Mouse (Mus musculus) embryonic facial prominence, embryonic 10.5 days (tissue): Measurements from ENCODE around the gene Rrp9. TPM values are rescaled to one million over a fixed set of nuclear protein-coding genes. Genes with fewer than 3 reads are reported as not detected.

Experiments used
- DNase-seq: peaks from one replicate; pipeline ENCODE4 v3.0.0-alpha.2; 2017; ENCODE audit warnings: low spot score
- H3K27ac ChIP-seq: fragments of 300-500 bp; sonication (generic); replicated peaks from 2 replicates; pipeline ENCODE4 v1.5.1; 2016; ENCODE audit warnings: mild to moderate bottlenecking
- H3K27me3 ChIP-seq: fragments of 300-500 bp; sonication (generic); replicated peaks from 2 replicates; pipeline ENCODE4 v1.6.1; 2016; ENCODE audit warnings: low read depth, mild to moderate bottlenecking; ENCODE audit not compliant: poor library complexity, severe bottlenecking
- H3K36me3 ChIP-seq: fragments of 300-500 bp; sonication (generic); replicated peaks from 2 replicates; pipeline ENCODE4 v1.6.1; 2016; ENCODE audit warnings: mild to moderate bottlenecking, moderate library complexity
- H3K4me1 ChIP-seq: fragments of 300-500 bp; sonication (generic); 2 replicates; pipeline ENCODE4 v1.6.1; 2016
- H3K4me3 ChIP-seq: fragments of 300-500 bp; sonication (generic); 2 replicates; pipeline ENCODE4 v1.5.1; 2016; ENCODE audit warnings: mild to moderate bottlenecking, moderate library complexity
- H3K9me3 ChIP-seq: fragments of 300-500 bp; sonication (generic); 2 replicates; pipeline ENCODE4 v1.6.1; 2016; ENCODE audit warnings: mild to moderate bottlenecking
- WGBS: fragments of 180-500 bp; shearing (Covaris S2); methylation state at CpG from one replicate; pipeline ENCODE4 v1.1.7; 2016; 5-methylcytosine and 5-hydroxymethylcytosine counted together
- polyA plus RNA-seq: library from polyadenylated mRNA; unstranded; fragments of >200 nt; fragmentation: Nextera tagmentation; extraction: Ambion mirVana; gene quantifications from 2 replicates; pipeline ENCODE4 v1.2.1, GENCODE M21; 2016

Gene Rrp9
- polyA plus RNA-seq, 1 experiment from 2014 or later, result 77.5 TPM

- WGBS, result 61% methylated on average over 14 of the region's 14 CpGs
- peaks cover 63% of the 10 kb centered on the region for H3K4me1 ChIP-seq
- H3K9me3 ChIP-seq, result no peaks in the 10 kb centered on the region
- peak overlapping the region; percentile 31; the same call in 1 of the 2 replicates for H3K27ac ChIP-seq
- DNase-seq, result no peak
- peak overlapping the region; percentile 35; the same call in 1 of the 2 replicates for H3K4me3 ChIP-seq
- peaks cover 6% of the 10 kb centered on the region; the same call in 1 of the 2 replicates for H3K36me3 ChIP-seq
- peaks cover 6% of the 10 kb centered on the region; the same call in 1 of the 2 replicates for H3K27me3 ChIP-seq
These were observed 4.6 kb upstream of the Rrp9 start for GRCm38 (mm10) chr9:106470991-106471750.

DNA sequence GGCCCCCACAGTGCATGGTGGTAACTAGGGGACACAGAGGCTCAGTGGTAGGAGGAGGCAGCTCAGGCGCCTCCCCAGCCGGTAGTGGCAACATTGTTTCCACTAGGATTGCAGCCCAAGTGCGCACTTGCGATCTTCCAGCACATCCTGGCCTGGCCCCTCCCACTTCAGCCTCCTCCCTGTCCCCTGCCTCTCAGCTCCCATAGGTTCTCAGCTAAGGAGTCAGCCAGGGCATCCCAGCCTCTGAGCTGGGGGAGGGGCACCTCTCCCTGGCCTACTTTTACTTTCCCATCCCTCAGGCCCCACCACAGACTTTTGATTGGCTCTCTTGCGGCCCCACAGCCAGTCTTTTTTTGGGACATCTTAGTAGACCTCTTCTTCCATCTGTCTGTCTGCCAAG lies 3.9 kb upstream of the Rrp9 start:
- Histone ChIP-seq H3K9me3 (no peaks in the 10 kb centered on the region), H3K4me3 (peak overlapping the region; percentile 35), H3K36me3 (0 out of 2 replicates have a peak, but pooled peaks cover 2% of the 10 kb centered on the region), H3K27me3 (peaks cover 6% of the 10 kb centered on the region; the same call in 1 of the 2 replicates), H3K27ac (peak overlapping the region; percentile 31; the same call in 1 of the 2 replicates), H3K4me1 (peaks cover 70% of the 10 kb centered on the region)
- 7% methylated on average over 5 of the region's 5 CpGs for WGBS
- DNase-seq, result peak; percentile 73

- Histone ChIP-seq H3K27ac (peak overlapping the region; percentile 37; the same call in 1 of the 2 replicates), H3K4me1 (peaks cover 70% of the 10 kb centered on the region), H3K36me3 (no peaks in the 10 kb centered on the region), H3K9me3 (no peaks in the 10 kb centered on the region), H3K4me3 (no peak overlapping the region), H3K27me3 (peaks cover 6% of the 10 kb centered on the region; the same call in 1 of the 2 replicates)
- no peak for DNase-seq
- 69% methylated on average over 4 of the region's 4 CpGs for WGBS
These were observed 3.4 kb upstream of the Rrp9 start for GRCm38 (mm10) chr9:106472321-106472720.

DNA sequence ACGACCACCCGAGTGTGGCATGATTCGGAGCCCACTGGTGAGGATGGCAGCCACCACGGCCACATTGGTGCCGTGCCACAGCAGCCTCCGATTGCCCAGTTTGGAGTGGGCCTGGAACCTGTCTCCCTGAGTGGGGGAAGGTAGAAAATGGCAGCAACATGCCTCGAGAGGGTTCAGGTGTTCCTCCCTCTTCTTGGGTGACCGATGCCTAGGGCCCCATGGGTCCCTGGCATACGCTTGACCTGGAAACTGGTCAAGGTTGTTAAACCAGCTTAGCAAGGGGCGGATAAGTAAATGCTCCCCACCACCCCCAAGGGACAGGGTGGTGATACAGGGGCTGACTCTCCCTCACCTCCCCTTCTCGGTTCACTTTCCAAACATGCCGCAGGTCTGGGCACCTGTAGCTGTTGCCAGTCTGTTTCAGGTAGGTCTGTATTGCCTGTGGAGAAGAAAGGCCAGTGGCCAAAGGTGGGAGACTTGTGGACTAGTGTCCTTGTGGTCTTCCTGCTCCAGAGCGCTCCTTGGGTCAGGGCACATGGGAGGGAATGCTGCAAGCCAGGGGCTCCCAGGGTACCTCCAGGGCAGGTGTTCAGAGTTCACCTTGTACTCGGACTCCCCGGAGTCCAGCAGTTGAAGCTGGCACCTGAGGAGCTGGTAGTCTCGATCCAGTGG lies 2.5 kb upstream of the Rrp9 start:
- Histone ChIP-seq H3K4me1 (peaks cover 78% of the 10 kb centered on the region), H3K4me3 (no peak overlapping the region), H3K9me3 (no peaks in the 10 kb centered on the region), H3K27me3 (peaks cover 6% of the 10 kb centered on the region; the same call in 1 of the 2 replicates), H3K36me3 (no peaks in the 10 kb centered on the region), H3K27ac (0 out of 2 replicates have a peak overlapping the region, but pooled peaks have one; percentile 77)
- WGBS, result 90% methylated on average over 16 of the region's 16 CpGs
- DNase-seq, result no peak

DNA sequence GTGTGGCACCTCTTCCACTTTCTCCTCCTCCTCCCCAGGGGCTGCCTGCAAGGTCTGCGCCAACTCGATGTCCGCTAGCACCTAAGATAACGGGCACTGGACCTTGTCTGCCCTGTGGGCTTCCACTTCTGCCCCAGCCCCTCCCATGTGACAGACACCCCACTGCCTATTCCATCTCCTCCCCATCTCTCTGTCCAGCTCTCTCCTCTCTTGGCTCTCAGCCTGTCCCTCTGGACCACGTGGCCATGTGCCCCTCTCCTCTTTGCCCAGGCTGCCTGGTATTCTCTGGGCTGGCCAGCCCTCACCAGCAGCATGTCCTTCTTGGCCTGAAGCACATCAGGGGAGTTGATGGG lies 2.0 kb upstream of the Rrp9 start:
- no peak overlapping the region for H3K4me3 ChIP-seq
- no peaks in the 10 kb centered on the region for H3K9me3 ChIP-seq
- no peaks in the 10 kb centered on the region for H3K36me3 ChIP-seq
- DNase-seq, result no peak
- peaks cover 80% of the 10 kb centered on the region for H3K4me1 ChIP-seq
- peaks cover 6% of the 10 kb centered on the region; the same call in 1 of the 2 replicates for H3K27me3 ChIP-seq
- WGBS, result 77% methylated on average over 5 of the region's 5 CpGs
- peak overlapping the region; percentile 77 for H3K27ac ChIP-seq

DNA sequence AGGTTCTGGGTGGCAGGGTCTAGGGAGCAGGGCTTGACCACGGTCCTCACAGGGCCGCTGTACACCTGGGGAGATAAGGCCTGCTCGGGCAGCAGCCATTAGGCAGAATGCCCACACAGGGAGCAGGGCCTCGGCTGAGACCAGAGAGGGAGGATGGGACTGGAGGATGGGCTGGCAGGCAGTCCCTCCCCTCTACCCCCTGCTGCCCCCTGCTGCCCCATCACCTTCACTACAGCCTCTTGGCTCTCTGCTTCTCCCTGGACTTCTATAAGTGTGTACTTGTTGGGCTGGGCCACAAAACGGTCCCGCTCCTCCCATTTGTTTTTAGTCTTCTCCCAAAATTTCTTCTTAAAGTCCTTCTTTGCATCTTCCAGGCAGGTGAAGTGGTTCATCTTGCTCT lies 1.3 kb upstream of the Rrp9 start:
- Histone ChIP-seq H3K36me3 (peaks cover 4% of the 10 kb centered on the region), H3K4me1 (peaks cover 76% of the 10 kb centered on the region), H3K4me3 (peak overlapping the region; percentile 35), H3K27ac (peak overlapping the region; percentile 77), H3K27me3 (peaks cover 6% of the 10 kb centered on the region; the same call in 1 of the 2 replicates), H3K9me3 (no peaks in the 10 kb centered on the region)
- peak; percentile 89 for DNase-seq
- WGBS, result 3% methylated on average over 6 of the region's 6 CpGs

DNA sequence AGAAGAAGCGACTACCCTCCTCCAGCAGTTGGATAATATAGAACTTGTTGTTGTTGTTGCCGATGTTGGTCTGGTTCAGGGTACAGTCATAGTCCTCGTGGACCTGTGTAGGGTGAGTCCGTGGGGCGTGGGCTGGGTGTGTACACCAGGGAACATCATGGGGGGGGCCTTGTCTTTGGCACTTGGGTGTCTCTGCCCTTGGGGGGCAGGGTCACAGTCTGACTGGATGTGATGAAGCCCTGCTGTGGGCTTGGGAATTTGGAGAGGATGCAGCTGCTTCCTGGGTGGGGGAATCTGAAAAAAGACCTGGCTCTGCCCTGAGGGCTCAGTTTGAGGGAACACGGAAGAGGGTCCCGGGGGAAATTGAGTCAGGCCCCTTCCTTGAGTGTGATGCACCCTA lies 717 bp upstream of the Rrp9 start:
- Histone ChIP-seq H3K27ac (peak overlapping the region; percentile 77), H3K4me1 (peaks cover 70% of the 10 kb centered on the region), H3K9me3 (no peaks in the 10 kb centered on the region), H3K4me3 (peak overlapping the region; percentile 35), H3K36me3 (peaks cover 9% of the 10 kb centered on the region), H3K27me3 (peaks cover 6% of the 10 kb centered on the region; the same call in 1 of the 2 replicates)
- DNase-seq, result no peak
- 63% methylated on average over 7 of the region's 7 CpGs for WGBS

DNA sequence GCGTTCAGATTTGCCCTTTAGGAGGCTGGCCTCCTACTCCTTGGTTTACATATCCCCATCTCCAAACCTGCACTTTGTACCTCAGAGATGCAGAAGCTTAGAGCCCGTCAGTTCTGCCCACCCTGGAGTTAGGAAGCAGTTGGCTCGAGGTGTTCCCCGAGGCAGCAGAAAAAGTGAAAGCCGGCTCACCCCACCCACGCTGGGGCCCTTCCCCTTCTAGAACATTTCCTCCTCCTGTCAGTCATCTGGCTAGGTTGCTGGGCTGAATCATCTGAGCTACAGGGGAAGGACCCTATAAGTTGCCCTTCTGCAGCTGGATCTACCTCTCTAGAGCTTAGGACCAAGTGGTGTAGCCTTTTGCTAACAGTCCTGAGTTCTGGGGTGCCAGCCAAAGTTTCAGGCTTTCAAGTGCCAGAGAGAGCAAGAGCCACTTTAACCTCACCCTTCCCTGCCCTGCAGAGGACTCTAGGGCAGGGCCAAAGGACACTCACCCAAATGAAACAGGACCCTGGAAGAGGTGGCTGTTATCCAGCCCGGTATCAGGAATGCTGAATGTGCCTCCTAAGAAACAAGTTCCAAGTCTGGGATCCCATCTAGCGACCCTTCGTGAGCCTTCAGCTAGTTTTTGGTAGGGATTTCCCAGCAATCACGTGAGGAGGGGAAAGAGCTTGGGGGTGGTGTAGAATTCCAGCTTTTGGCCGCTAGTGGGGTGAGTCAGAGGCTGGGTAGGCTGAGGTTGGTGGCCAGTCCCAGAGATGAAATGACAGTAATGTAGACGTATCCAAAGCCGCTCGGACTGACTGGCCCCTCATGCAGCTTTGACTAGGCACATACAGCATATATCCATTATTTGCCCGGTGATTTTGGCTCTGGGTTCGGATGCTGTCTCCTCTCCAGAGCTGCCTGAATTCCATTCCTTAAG lies 500 bp downstream of the Rrp9 start:
- Histone ChIP-seq H3K27me3 (peaks cover 2% of the 10 kb centered on the region; the same call in 1 of the 2 replicates), H3K9me3 (no peaks in the 10 kb centered on the region), H3K4me3 (peak overlapping the region; percentile 81), H3K27ac (peak overlapping the region; percentile 68), H3K36me3 (peaks cover 22% of the 10 kb centered on the region), H3K4me1 (peaks cover 66% of the 10 kb centered on the region)
- 36% methylated on average over 16 of the region's 16 CpGs for WGBS
- no peak for DNase-seq

- DNase-seq, result peak; percentile 99
- H3K27ac ChIP-seq, result peak within 1 kb of the TSS; percentile 68
- H3K9me3 ChIP-seq, result no peaks in the 10 kb centered on the region
- peak within 1 kb of the TSS; percentile 81 for H3K4me3 ChIP-seq
- H3K4me1 ChIP-seq, result peaks cover 58% of the 10 kb centered on the region
- WGBS, result under 1% methylated on average over 41 of the region's 41 CpGs
- no peaks in the 10 kb centered on the region; the same call in 1 of the 2 replicates for H3K27me3 ChIP-seq
- H3K36me3 ChIP-seq, result peaks cover 29% of the 10 kb centered on the region
These were observed 1.2 kb downstream of the Rrp9 start, which contains the start of gene Parp3 for GRCm38 (mm10) chr9:106476924-106477484. Parp3 (minus strand) TSS chr9:106476949.

DNA sequence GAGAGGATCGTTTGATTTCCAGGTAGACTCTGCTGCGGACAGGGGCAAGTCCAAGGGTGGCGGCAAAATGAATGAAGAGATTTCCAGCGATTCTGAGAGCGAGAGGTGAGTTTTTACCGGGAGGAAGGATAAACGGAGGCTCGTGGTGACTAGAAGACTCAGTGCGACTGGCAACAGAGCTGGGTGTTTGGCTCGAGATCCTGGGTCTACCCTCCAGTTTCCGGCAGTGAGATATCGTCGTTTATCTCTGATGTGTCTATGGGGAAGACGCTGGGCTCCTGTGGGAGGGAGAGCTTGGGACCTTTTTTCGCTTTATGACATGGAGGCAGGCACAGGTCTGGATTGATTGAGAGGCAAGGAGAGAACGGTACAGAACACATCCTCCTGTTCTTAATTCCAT lies 1.9 kb downstream of the Rrp9 start:
- Histone ChIP-seq H3K4me3 (peak overlapping the region; percentile 81), H3K4me1 (peaks cover 52% of the 10 kb centered on the region), H3K9me3 (no peaks in the 10 kb centered on the region), H3K36me3 (peaks cover 34% of the 10 kb centered on the region), H3K27me3 (no peaks in the 10 kb centered on the region; the same call in 1 of the 2 replicates), H3K27ac (peak overlapping the region; percentile 68)
- WGBS, result 5% methylated on average over 16 of the region's 16 CpGs
- no peak for DNase-seq

GRCm38 (mm10) chr9:106478101-106478500 lies 2.3 kb downstream of the Rrp9 start:
- Histone ChIP-seq H3K27me3 (no peaks in the 10 kb centered on the region), H3K4me1 (peaks cover 48% of the 10 kb centered on the region), H3K4me3 (peak overlapping the region; percentile 81), H3K36me3 (peaks cover 38% of the 10 kb centered on the region), H3K27ac (no peak overlapping the region), H3K9me3 (no peaks in the 10 kb centered on the region)
- 81% methylated on average over 9 of the region's 9 CpGs for WGBS
- DNase-seq, result no peak
